Mouse (Mus musculus): ENCODE results near the gene Tssk6.

- no peak for TF ChIP-seq EP300 (IDR thresholded peaks at IDR 0.05; ENCODE audit: insufficient read depth, low read depth, low read length)
- TF ChIP-seq CTCF (IDR thresholded peaks at IDR 0.05): no peak
These were observed 21.1 kb upstream of the Tssk6 start for GRCm38 (mm10) chr8:69880841-69881240.

All from heart, adult 2 months (tissue).